Mouse (Mus musculus): ENCODE results near the gene Gale. TPM values are rescaled to one million over a fixed set of nuclear protein-coding genes. Genes with fewer than 3 reads are reported as not detected.
A peak's percentile ranks its signal among the peaks of the same experiment; 100 is the strongest.

The Gale gene
- total RNA-seq, 1 experiment from 2014 or later: 4.2 TPM

- 0 out of 2 replicates have a peak, but pooled peaks have one; percentile 33 for ATAC-seq (replicated peaks; ENCODE audit: low read depth, poor library complexity, severe bottlenecking)
These were observed 22.5 kb upstream of the Gale start for GRCm38 (mm10) chr4:135941026-135941425.

DNA sequence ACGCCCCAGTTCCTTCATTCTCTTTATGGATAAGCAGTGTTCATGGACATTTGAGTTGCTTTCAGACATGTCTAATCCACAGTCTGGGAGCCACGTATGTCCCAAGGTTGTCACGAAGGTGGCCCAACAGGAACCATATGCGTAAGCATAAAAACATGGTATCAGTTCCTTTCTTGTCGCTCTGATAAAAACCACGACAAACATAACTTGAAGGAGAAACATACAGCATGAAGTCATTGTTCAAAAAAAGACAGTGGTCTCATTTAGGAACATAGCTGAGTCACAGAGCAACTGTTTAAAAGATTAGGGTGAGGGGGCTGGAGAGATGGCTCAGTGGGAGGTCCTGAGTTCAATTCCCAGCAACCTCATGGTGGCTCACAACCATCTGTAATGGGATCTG, 21.3 kb upstream of the Gale start:
- 0 out of 2 replicates have a peak, but pooled peaks have one; percentile 9 for ATAC-seq (replicated peaks; ENCODE audit: low read depth, poor library complexity, severe bottlenecking)

GRCm38 (mm10) chr4:135943389-135943788, 20.1 kb upstream of the Gale start:
- ATAC-seq (replicated peaks; ENCODE audit: low read depth, poor library complexity, severe bottlenecking): no peak

GRCm38 (mm10) chr4:135945706-135946105, 17.8 kb upstream of the Gale start:
- peak; percentile 22; the same call in 1 of the 2 replicates for ATAC-seq (replicated peaks; ENCODE audit: low read depth, poor library complexity, severe bottlenecking)

GRCm38 (mm10) chr4:135946278-135946658, 17.3 kb upstream of the Gale start, which contains the start of gene Hmgcl:
Gene Hmgcl (plus strand): TSS chr4:135946448.
- ATAC-seq (replicated peaks; ENCODE audit: low read depth, poor library complexity, severe bottlenecking): peak; percentile 96

GRCm38 (mm10) chr4:135946659-135947301, 16.7 kb upstream of the Gale start:
- peak; percentile 12; the same call in 1 of the 2 replicates for ATAC-seq (replicated peaks; ENCODE audit: low read depth, poor library complexity, severe bottlenecking)

DNA sequence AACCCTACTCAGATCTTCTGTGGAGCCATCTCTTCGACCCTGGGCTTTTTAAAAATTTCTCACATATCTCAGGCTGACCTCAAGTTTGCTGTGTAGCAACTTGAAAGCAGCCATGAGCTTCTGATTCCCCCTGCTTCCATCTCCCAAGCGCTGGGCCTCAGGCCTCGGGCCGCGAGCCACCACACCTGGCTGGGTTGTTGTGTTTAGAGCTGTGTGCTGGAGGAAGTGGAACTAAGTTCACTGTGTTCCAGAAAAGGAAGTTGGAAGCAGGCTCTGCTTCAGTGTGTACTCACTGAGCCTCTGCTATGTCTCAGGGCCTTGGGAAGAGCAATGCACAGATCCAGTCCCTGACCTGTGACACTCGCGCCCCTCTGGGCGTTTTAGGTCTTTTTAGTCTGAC, 15.4 kb upstream of the Gale start:
- ATAC-seq (replicated peaks; ENCODE audit: low read depth, poor library complexity, severe bottlenecking): no peak

- ATAC-seq (replicated peaks; ENCODE audit: low read depth, poor library complexity, severe bottlenecking): no peak
These were observed 14.1 kb upstream of the Gale start for GRCm38 (mm10) chr4:135949475-135949874.

GRCm38 (mm10) chr4:135949911-135950310, 13.6 kb upstream of the Gale start:
- no peak for ATAC-seq (replicated peaks; ENCODE audit: low read depth, poor library complexity, severe bottlenecking)

GRCm38 (mm10) chr4:135950365-135950764, 13.2 kb upstream of the Gale start:
- ATAC-seq (replicated peaks; ENCODE audit: low read depth, poor library complexity, severe bottlenecking): no peak

DNA sequence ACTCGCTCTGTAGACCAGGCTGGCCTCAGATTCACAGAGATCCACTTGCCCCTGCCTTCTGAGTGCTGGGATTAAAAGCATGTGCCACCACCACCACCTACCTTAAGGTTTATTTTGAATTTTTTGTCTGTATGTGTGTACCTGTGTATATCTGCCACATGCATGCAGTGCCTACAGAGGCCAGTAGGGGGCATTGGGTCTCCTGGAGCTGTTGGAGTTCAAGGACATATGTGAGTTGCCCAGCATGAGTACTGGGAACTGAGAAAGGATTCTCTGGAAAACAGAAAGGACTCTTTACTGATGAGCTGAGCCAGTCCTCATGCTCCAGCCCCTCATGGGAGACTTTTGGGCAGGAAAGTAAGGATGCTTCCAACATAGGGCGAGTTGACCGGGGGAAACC, 12.0 kb upstream of the Gale start:
- ATAC-seq (replicated peaks; ENCODE audit: low read depth, poor library complexity, severe bottlenecking): no peak

DNA sequence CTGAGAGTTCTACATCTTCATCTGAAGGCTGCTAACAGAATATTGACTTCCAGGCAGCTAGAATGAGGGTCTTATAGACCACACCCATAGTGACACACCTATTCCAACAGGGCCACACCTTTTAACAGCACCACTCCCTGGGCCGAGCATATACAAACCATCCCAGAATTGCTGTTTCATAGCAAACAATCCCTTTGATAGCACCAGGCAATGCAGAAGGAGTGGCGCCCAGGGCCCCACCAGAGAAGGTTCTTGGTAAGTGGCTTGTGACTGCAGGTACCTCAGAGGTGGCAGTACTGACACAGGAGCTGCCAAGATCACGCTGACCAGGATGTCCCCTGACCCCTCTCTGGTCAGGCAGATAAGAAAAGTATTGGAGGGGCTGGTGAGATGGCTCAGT, 10.3 kb upstream of the Gale start:
- ATAC-seq (replicated peaks; ENCODE audit: low read depth, poor library complexity, severe bottlenecking): no peak

GRCm38 (mm10) chr4:135954241-135954640, 9.3 kb upstream of the Gale start:
- ATAC-seq (replicated peaks; ENCODE audit: low read depth, poor library complexity, severe bottlenecking): peak; percentile 77

- ATAC-seq (replicated peaks; ENCODE audit: low read depth, poor library complexity, severe bottlenecking): no peak
These were observed 7.6 kb upstream of the Gale start for GRCm38 (mm10) chr4:135955886-135956285.

- no peak for ATAC-seq (replicated peaks; ENCODE audit: low read depth, poor library complexity, severe bottlenecking)
These were observed 5.2 kb upstream of the Gale start for GRCm38 (mm10) chr4:135958354-135958753.

- ATAC-seq (replicated peaks; ENCODE audit: low read depth, poor library complexity, severe bottlenecking): peak; percentile 55
These were observed 2.8 kb upstream of the Gale start for GRCm38 (mm10) chr4:135960717-135961116.

GRCm38 (mm10) chr4:135961709-135962108, 1.8 kb upstream of the Gale start:
- ATAC-seq (replicated peaks; ENCODE audit: low read depth, poor library complexity, severe bottlenecking): no peak

- no peak for ATAC-seq (replicated peaks; ENCODE audit: low read depth, poor library complexity, severe bottlenecking)
These were observed 1.3 kb upstream of the Gale start for GRCm38 (mm10) chr4:135962198-135962597.

DNA sequence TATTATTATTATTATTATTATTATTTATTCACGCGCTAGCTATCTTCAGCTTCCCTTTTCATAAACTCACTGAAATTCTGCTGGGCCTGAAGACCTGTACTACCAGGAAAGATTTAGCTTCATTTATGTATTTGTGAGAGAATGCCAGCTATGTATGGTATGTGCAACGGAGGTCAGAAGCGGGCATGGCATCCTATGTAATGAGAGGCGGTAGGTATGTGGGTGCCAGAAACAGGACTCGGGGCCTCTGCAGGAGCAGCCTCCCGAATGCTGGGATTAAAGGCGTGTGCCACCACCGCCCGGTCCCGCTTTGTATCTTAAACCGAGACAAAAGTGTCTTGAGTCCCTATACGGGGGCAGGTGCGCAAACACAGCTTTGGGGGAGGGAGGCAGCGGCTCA, 581 bp upstream of the Gale start:
- ATAC-seq (replicated peaks; ENCODE audit: low read depth, poor library complexity, severe bottlenecking): no peak

- ATAC-seq (replicated peaks; ENCODE audit: low read depth, poor library complexity, severe bottlenecking): peak; percentile 12; the same call in 1 of the 2 replicates
These were observed 899 bp downstream of the Gale start for GRCm38 (mm10) chr4:135964426-135964825.

- ATAC-seq (replicated peaks; ENCODE audit: low read depth, poor library complexity, severe bottlenecking): no peak
These were observed 1.6 kb downstream of the Gale start for GRCm38 (mm10) chr4:135965113-135965512.

GRCm38 (mm10) chr4:135966283-135966682, 2.8 kb downstream of the Gale start:
- ATAC-seq (replicated peaks; ENCODE audit: low read depth, poor library complexity, severe bottlenecking): no peak
